Mouse (Mus musculus) frontal cortex, adult 2 months (tissue): Measurements from ENCODE around the gene Rhobtb3. TPM values are rescaled to one million over a fixed set of nuclear protein-coding genes. Genes with fewer than 3 reads are reported as not detected.
"Not testable (repeated sequence)": the region's sequence is repeated elsewhere in the genome, so short reads cannot be mapped to it uniquely, and the experiment has no call there.

Experiments
- DNase-seq, 2 experiments: peaks; one replicate each; pipeline ENCODE4 v3.0.0; 2022; ENCODE audit warnings: low spot score in 1 of 2; ENCODE audit errors: extremely low spot score in 1 of 2
- polyA plus RNA-seq: library from polyadenylated mRNA; depleted of rRNA; stranded (reverse); fragments of >200 nt; gene quantifications from 2 replicates; pipeline ENCODE4 v1.2.3, GENCODE M21; 2012

Gene Rhobtb3
- polyA plus RNA-seq, 1 experiment = 15.4 TPM

DNA sequence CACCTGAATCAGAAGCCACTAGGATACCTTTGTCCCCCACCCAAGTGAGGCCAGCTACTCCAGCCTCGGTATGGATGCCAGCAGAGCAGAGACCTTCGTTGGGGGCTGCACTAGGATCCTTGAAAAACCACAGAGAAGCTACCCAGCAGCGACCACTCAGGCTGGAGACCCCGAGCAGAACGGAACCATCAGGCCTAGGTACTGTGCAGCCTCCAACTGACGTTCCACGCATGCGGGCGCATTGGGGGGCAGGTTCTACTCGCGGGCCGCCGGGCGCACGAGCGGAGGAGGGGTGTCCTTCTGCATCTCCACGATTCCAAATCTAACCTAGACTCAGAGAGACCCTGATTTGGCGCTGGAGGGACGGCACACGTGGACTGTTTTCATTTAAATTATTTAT is 13.7 kb downstream of the Rhobtb3 start:
- no peak for DNase-seq

DNA sequence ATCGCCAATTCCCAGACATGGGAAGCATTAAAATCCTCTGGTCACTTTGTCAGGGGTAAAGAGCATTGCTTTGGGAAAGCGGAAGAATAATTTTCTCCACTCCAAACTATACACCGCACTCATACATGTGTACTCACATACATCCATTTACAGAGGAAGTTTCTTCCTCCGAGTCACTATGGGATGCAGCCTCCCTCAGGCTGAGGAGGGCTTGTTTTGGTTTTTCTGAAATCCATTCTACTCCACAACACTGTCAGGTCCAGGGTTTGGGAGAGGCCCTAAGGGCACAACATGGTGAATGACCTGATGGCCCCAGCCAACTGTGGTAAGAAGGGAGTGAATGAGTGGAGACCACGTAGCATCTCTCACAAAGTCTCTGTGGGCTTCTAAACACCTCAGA is 14.7 kb downstream of the Rhobtb3 start:
- DNase-seq = not testable (repeated sequence)

- no peak for DNase-seq
These were observed 15.8 kb downstream of the Rhobtb3 start for GRCm38 (mm10) chr13:75927951-75928350.

GRCm38 (mm10) chr13:75914151-75914550 is 29.6 kb downstream of the Rhobtb3 start:
- no peak for DNase-seq

DNA sequence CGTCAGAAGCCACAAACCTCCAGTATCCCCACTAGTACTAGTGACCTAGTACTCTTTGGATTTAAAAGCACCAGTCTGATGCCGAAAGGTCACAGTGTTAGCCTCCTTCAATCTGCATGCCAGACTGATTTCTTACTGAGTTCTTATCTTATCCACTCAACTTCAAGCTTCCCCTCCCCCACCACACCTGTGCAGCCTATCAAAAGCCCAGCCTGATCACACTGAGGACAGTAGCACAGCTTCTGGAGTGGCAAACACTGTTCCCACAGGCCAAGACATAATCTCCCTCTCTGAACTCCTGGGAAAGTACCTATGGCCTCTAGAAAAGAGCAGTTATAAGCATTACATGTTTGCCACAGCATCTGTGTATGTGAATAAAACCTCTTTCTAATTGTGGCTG is 35.5 kb downstream of the Rhobtb3 start:
- DNase-seq = no peak

- DNase-seq = no peak
These were observed 36.6 kb downstream of the Rhobtb3 start for GRCm38 (mm10) chr13:75907133-75907532.

GRCm38 (mm10) chr13:75904660-75905059 is 39.1 kb downstream of the Rhobtb3 start:
- DNase-seq = no peak

DNA sequence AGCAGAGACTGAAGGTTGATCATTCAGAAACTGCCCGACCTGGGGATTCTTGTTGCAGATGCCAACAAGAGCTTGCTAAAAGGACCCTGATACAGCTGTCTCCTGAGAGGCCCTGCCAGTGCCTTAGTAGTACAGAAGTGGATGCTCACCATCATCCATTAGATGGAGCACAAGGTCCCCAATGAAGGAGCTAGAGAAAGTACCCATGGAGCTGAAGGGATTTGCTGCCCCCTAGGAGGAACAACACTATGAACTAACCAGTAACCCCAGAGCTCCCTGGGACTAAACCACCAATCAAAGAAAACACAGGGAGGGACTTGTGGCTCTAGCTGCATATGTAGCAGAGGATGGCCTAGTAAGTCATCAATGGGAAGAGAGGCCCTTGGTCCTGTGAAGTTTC is 42.8 kb downstream of the Rhobtb3 start:
- DNase-seq = not testable (repeated sequence)

DNA sequence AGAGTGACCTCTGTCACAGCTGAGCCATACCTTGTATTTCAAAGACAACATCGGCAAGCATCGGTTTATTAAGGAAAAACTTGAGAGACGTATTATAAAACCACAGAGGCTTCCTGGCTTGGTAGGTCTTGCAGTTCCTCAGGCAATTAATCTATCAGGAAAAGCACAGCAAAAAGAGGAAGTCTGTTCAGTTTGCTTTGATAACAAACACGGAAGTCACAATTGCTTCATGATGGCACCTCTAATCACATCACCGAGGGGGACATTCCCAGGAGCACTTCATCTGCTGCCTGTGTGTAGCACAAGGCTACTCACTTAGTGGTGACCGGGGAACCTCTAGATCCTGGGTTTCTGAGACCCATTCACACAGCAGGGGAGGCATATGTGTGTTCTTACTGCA is 50.8 kb downstream of the Rhobtb3 start:
- DNase-seq = no peak

DNA sequence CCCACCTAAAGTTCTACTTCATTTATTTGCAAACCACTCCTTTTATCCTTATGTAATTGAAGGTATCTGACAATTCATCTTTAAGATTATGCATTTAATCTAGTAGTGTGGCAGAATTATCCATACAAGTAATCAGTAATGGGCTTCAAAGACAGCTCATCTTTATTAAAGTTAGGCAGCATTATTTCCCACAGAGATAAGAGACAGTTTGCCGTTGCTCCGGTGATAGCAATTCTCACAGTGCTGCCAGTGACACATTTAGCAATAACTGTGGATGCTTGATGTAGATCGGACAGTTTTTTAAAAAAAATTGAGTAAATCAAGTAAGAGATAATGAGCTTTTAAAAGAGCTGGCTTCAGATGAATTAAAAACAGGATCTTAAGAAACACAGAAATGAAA is 51.4 kb downstream of the Rhobtb3 start:
- DNase-seq = no peak

- DNase-seq = peak in 1 of 2 experiments; percentile 34
These were observed 51.9 kb downstream of the Rhobtb3 start for GRCm38 (mm10) chr13:75891868-75892267.

DNA sequence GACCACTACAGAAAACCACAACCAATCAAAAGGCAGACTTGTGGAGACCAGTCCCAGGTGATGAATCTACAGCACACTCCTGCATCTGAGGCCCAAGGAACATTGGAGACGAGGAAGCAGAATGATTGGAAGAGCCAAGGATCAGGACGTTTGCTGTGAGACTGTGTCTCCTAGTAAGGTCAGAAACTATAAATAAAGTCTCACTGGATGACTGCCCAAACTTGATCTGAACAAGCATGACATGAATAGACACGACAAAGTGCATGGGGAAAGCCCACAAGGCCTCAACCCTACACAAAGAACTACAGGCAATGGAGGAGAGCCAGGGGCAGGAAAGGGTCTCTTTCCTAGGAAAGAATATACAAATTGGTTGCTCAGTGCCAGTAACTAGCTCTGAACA is 59.9 kb downstream of the Rhobtb3 start:
- DNase-seq = no peak

GRCm38 (mm10) chr13:75880501-75880900 is 63.2 kb downstream of the Rhobtb3 start:
- no peak for DNase-seq

- no peak for DNase-seq
These were observed 64.0 kb downstream of the Rhobtb3 start for GRCm38 (mm10) chr13:75879756-75880155.

GRCm38 (mm10) chr13:75877907-75878306 is 65.8 kb downstream of the Rhobtb3 start:
- peak in 1 of 2 experiments; percentile 89 for DNase-seq

DNA sequence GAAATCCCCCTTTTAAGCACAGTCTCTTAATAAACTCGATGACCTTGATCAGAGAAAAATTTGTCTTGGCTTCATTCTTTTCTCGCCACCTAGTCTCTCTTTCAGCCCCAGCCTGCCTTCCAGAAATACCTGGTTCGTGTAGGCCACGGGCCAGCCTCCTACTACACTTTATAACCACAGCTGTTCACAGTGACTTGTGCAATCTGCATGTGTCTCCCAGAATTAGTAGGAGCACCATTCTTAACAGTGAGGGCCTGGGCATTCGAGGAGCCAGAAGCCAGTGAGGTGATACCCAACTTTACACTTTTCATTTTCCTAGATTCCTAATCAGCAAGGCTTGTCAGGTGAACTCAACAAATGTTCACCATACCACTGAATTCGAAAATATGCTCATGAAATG is 67.1 kb downstream of the Rhobtb3 start:
- DNase-seq = no peak

- not testable (repeated sequence) for DNase-seq
These were observed 67.5 kb downstream of the Rhobtb3 start for GRCm38 (mm10) chr13:75876188-75876587.

- DNase-seq = no peak
These were observed 68.9 kb downstream of the Rhobtb3 start for GRCm38 (mm10) chr13:75874608-75875376.

- peak; percentile 32 to 59 for DNase-seq
These were observed 75.8 kb downstream of the Rhobtb3 start for GRCm38 (mm10) chr13:75867876-75868275.

- no peak for DNase-seq
These were observed 78.1 kb downstream of the Rhobtb3 start for GRCm38 (mm10) chr13:75865486-75866184.

DNA sequence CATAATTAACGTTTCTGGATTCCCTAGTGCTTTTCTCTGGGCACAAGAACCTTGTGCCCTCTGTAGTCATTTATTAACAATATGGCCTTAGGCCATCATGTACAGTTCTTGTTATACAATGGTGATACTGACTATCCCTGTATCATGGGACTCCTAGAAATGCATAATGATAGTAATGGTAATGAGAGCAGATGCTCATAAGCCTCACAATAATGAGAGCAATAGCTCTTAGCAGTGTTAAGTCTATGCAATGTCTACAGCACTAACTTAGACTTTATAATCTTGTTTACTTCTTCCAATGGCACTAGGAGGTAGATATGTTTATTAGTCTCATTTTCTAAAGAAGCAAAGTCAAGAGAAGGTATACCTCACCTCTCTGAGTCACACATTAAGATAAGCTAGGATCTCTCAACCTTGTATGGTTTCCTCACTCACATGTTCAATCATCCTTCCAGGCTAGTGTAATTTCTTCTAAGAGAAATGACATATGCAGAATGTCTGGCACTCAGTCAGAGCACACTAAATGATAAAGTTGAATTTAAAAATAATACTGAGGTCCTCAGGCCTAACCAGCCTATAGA is 84.4 kb downstream of the Rhobtb3 start:
- no peak for DNase-seq

GRCm38 (mm10) chr13:75853118-75853517 is 90.6 kb downstream of the Rhobtb3 start:
- no peak for DNase-seq
